Mouse (Mus musculus): ENCODE measurements around the gene Rasa3.

The Rasa3 gene

GRCm38 (mm10) chr8:13627591-13627990 lies 49.8 kb downstream of the Rasa3 start:
- H3K36me3 ChIP-seq (ENCODE audit: insufficient read depth, low read length) = no peaks in the 10 kb centered on the region
- no peak overlapping the region for H3K4me3 ChIP-seq (replicated peaks; ENCODE audit: low read length)
- TF ChIP-seq POU5F1 (IDR thresholded peaks at IDR 0.05; ENCODE audit: borderline replicate concordance, low read length) (no peak), NANOG (IDR thresholded peaks at IDR 0.05; ENCODE audit: borderline replicate concordance, low read length) (no peak), CTCF (conservative IDR thresholded peaks at IDR 0.05; ENCODE audit: low read length) (no peak)
- H3K9me3 ChIP-seq (ENCODE audit: low read length) = peaks cover 7% of the 10 kb centered on the region; the same call in 1 of the 2 replicates
- H3K4me1 ChIP-seq (replicated peaks; ENCODE audit: low read depth, low read length) = peaks cover 33% of the 10 kb centered on the region
- peaks cover 17% of the 10 kb centered on the region for H3K27me3 ChIP-seq (ENCODE audit: insufficient read depth, low read length)

- H3K4me1 ChIP-seq (replicated peaks; ENCODE audit: low read depth, low read length) = peaks cover 33% of the 10 kb centered on the region
- H3K9me3 ChIP-seq (ENCODE audit: low read length) = peaks cover 7% of the 10 kb centered on the region; the same call in 1 of the 2 replicates
- no peak overlapping the region for H3K4me3 ChIP-seq (replicated peaks; ENCODE audit: low read length)
- TF ChIP-seq CTCF (conservative IDR thresholded peaks at IDR 0.05; ENCODE audit: low read length) (no peak), NANOG (IDR thresholded peaks at IDR 0.05; ENCODE audit: borderline replicate concordance, low read length) (no peak), POU5F1 (IDR thresholded peaks at IDR 0.05; ENCODE audit: borderline replicate concordance, low read length) (no peak)
- H3K36me3 ChIP-seq (ENCODE audit: insufficient read depth, low read length) = no peaks in the 10 kb centered on the region
- H3K27me3 ChIP-seq (ENCODE audit: insufficient read depth, low read length) = peaks cover 17% of the 10 kb centered on the region
These were observed 51.3 kb downstream of the Rasa3 start for GRCm38 (mm10) chr8:13626114-13626513.

GRCm38 (mm10) chr8:13625281-13625970 lies 52.0 kb downstream of the Rasa3 start:
- peaks cover 33% of the 10 kb centered on the region for H3K4me1 ChIP-seq (replicated peaks; ENCODE audit: low read depth, low read length)
- H3K4me3 ChIP-seq (replicated peaks; ENCODE audit: low read length) = no peak overlapping the region
- H3K27me3 ChIP-seq (ENCODE audit: insufficient read depth, low read length) = peaks cover 17% of the 10 kb centered on the region
- no peak for TF ChIP-seq CTCF (conservative IDR thresholded peaks at IDR 0.05; ENCODE audit: low read length)
- no peak for TF ChIP-seq POU5F1 (IDR thresholded peaks at IDR 0.05; ENCODE audit: borderline replicate concordance, low read length)
- no peak for TF ChIP-seq NANOG (IDR thresholded peaks at IDR 0.05; ENCODE audit: borderline replicate concordance, low read length)
- peaks cover 7% of the 10 kb centered on the region; the same call in 1 of the 2 replicates for H3K9me3 ChIP-seq (ENCODE audit: low read length)
- no peaks in the 10 kb centered on the region for H3K36me3 ChIP-seq (ENCODE audit: insufficient read depth, low read length)

- H3K27me3 ChIP-seq (ENCODE audit: insufficient read depth, low read length) = peaks cover 17% of the 10 kb centered on the region
- H3K36me3 ChIP-seq (ENCODE audit: insufficient read depth, low read length) = no peaks in the 10 kb centered on the region
- peaks cover 29% of the 10 kb centered on the region for H3K4me1 ChIP-seq (replicated peaks; ENCODE audit: low read depth, low read length)
- H3K9me3 ChIP-seq (ENCODE audit: low read length) = peaks cover 7% of the 10 kb centered on the region; the same call in 1 of the 2 replicates
- H3K4me3 ChIP-seq (replicated peaks; ENCODE audit: low read length) = no peak overlapping the region
- no peak for TF ChIP-seq NANOG (IDR thresholded peaks at IDR 0.05; ENCODE audit: borderline replicate concordance, low read length)
- no peak for TF ChIP-seq POU5F1 (IDR thresholded peaks at IDR 0.05; ENCODE audit: borderline replicate concordance, low read length)
- TF ChIP-seq CTCF (conservative IDR thresholded peaks at IDR 0.05; ENCODE audit: low read length) = no peak
These were observed 52.5 kb downstream of the Rasa3 start for GRCm38 (mm10) chr8:13624863-13625262.

- Histone ChIP-seq H3K27me3 (ENCODE audit: insufficient read depth, low read length) (peaks cover 17% of the 10 kb centered on the region), H3K4me1 (replicated peaks; ENCODE audit: low read depth, low read length) (peaks cover 22% of the 10 kb centered on the region)
- no peak for TF ChIP-seq POU5F1 (IDR thresholded peaks at IDR 0.05; ENCODE audit: borderline replicate concordance, low read length)
- TF ChIP-seq CTCF (conservative IDR thresholded peaks at IDR 0.05; ENCODE audit: low read length) = no peak
- no peak for TF ChIP-seq NANOG (IDR thresholded peaks at IDR 0.05; ENCODE audit: borderline replicate concordance, low read length)
These were observed 53.4 kb downstream of the Rasa3 start for GRCm38 (mm10) chr8:13623911-13624421.

GRCm38 (mm10) chr8:13623038-13623750 lies 54.2 kb downstream of the Rasa3 start:
- H3K36me3 ChIP-seq (ENCODE audit: insufficient read depth, low read length) = no peaks in the 10 kb centered on the region
- H3K27me3 ChIP-seq (ENCODE audit: insufficient read depth, low read length) = peaks cover 17% of the 10 kb centered on the region
- H3K4me3 ChIP-seq (replicated peaks; ENCODE audit: low read length) = no peak overlapping the region
- H3K4me1 ChIP-seq (replicated peaks; ENCODE audit: low read depth, low read length) = peaks cover 22% of the 10 kb centered on the region
- H3K9me3 ChIP-seq (ENCODE audit: low read length) = peaks cover 7% of the 10 kb centered on the region; the same call in 1 of the 2 replicates
- TF ChIP-seq POU5F1 (IDR thresholded peaks at IDR 0.05; ENCODE audit: borderline replicate concordance, low read length) (no peak), NANOG (IDR thresholded peaks at IDR 0.05; ENCODE audit: borderline replicate concordance, low read length) (no peak), CTCF (conservative IDR thresholded peaks at IDR 0.05; ENCODE audit: low read length) (no peak)

More at GRCm38 (mm10) chr8:13623911-13624421, 53.4 kb downstream of the Rasa3 start:
- Histone ChIP-seq H3K36me3 (ENCODE audit: insufficient read depth, low read length) (no peaks in the 10 kb centered on the region), H3K9me3 (ENCODE audit: low read length) (peaks cover 7% of the 10 kb centered on the region; the same call in 1 of the 2 replicates), H3K4me3 (replicated peaks; ENCODE audit: low read length) (no peak overlapping the region)

- peaks cover 17% of the 10 kb centered on the region for H3K27me3 ChIP-seq (ENCODE audit: insufficient read depth, low read length)
- TF ChIP-seq POU5F1 (IDR thresholded peaks at IDR 0.05; ENCODE audit: borderline replicate concordance, low read length) (no peak), NANOG (IDR thresholded peaks at IDR 0.05; ENCODE audit: borderline replicate concordance, low read length) (no peak), CTCF (conservative IDR thresholded peaks at IDR 0.05; ENCODE audit: low read length) (no peak)
- peaks cover 26% of the 10 kb centered on the region for H3K4me1 ChIP-seq (replicated peaks; ENCODE audit: low read depth, low read length)
- no peak overlapping the region for H3K4me3 ChIP-seq (replicated peaks; ENCODE audit: low read length)
- no peaks in the 10 kb centered on the region for H3K9me3 ChIP-seq (ENCODE audit: low read length)
- no peaks in the 10 kb centered on the region for H3K36me3 ChIP-seq (ENCODE audit: insufficient read depth, low read length)
These were observed 57.0 kb downstream of the Rasa3 start for GRCm38 (mm10) chr8:13620226-13620920.
